Mouse (Mus musculus) CH12.LX (cell line): ENCODE measurements around the gene Olfr223.

Source experiments
- CHD2 ChIP-seq: IDR thresholded peaks from 2 replicates; pipeline ENCODE4 v1.6.1; 2011; ENCODE audit warnings: low read length, improper control_type of control experiment
- CTCF ChIP-seq, 2 experiments: IDR thresholded peaks in 1 of 2; conservative IDR thresholded peaks in 1 of 2; 2 replicates each; pipeline ENCODE4 v1.5.1; 2011 to 2012; ENCODE audit warnings: low read depth in 2 of 2, low read length in 2 of 2, improper control_type of control experiment in 1 of 2, inconsistent platforms in 1 of 2, mild to moderate bottlenecking in 1 of 2, moderate library complexity in 1 of 2
- GABPA ChIP-seq: IDR thresholded peaks from 2 replicates; pipeline ENCODE4 v1.6.1; 2012; ENCODE audit warnings: low read depth, low read length, improper control_type of control experiment, inconsistent platforms; ENCODE audit not compliant: insufficient replicate concordance
- HCFC1 ChIP-seq: IDR thresholded peaks from 2 replicates; pipeline ENCODE4 v1.6.1; 2012; ENCODE audit warnings: low read depth, mild to moderate bottlenecking, inconsistent platforms, low read length, improper control_type of control experiment
- KAT2A ChIP-seq: IDR thresholded peaks from 2 replicates; pipeline ENCODE4 v1.6.1; 2012; ENCODE audit warnings: low read length, improper control_type of control experiment, inconsistent platforms; ENCODE audit not compliant: insufficient replicate concordance
- POLR2A ChIP-seq: IDR thresholded peaks from 2 replicates; pipeline ENCODE4 v1.6.1; 2011; ENCODE audit warnings: low read depth, mild to moderate bottlenecking, improper control_type of control experiment, low read length
- POLR2AphosphoS2 ChIP-seq: IDR thresholded peaks from 2 replicates; pipeline ENCODE4 v1.6.1; 2011; ENCODE audit warnings: low read depth, low read length, improper control_type of control experiment
- RCOR1 ChIP-seq: conservative IDR thresholded peaks from 2 replicates; pipeline ENCODE4 v1.6.1; 2012; ENCODE audit warnings: low read depth, mild to moderate bottlenecking, inconsistent platforms, low read length, improper control_type of control experiment
- SMC3 ChIP-seq: IDR thresholded peaks from 2 replicates; pipeline ENCODE4 v1.6.1; 2011; ENCODE audit warnings: low read depth, low read length, improper control_type of control experiment
- TBP ChIP-seq: conservative IDR thresholded peaks from 2 replicates; pipeline ENCODE4 v1.6.1; 2011; ENCODE audit warnings: low read depth, low read length, improper control_type of control experiment
- USF1 ChIP-seq: IDR thresholded peaks from 2 replicates; pipeline ENCODE4 v1.6.1; 2014; ENCODE audit warnings: low read depth, mild to moderate bottlenecking, inconsistent platforms, low read length, improper control_type of control experiment

DNA sequence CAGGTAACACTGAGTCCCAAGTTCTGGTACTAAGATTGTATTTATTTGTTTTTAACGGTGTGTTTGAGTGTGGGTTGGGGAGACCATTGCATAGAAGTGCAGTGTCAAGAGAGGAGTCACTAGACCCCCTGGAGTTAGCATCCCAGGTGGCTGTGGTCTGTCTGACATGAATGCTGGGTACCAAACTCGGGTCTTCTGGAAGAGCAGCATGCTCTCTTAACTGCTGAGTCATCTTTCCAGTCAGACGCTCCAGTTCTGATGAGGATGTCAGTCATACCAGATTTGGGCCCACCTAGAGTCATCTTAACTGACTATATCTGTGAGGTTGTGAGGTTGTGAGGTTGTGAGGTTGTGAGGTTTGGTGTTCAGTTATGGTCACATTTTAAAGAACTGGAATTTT is 32.2 kb downstream of the Olfr223 start:
- no peak for TF ChIP-seq HCFC1
- TF ChIP-seq POLR2A: no peak
- TF ChIP-seq CHD2: no peak
- TF ChIP-seq CTCF (conservative IDR thresholded peaks at IDR 0.05 in 1 of 2, IDR thresholded peaks at IDR 0.05 in 1 of 2; ENCODE audit: low read depth in 2 of 2, low read length in 2 of 2): no peak
- TF ChIP-seq POLR2AphosphoS2: no peak
- TF ChIP-seq TBP: no peak
- TF ChIP-seq SMC3: no peak
- TF ChIP-seq USF1: no peak
- no peak for TF ChIP-seq KAT2A
- TF ChIP-seq GABPA: no peak
- no peak for TF ChIP-seq RCOR1
